Mouse (Mus musculus) megakaryocyte progenitor cell, adult 5-6 weeks (primary cell): Measurements from ENCODE around the gene Cdh13. TPM values are rescaled to one million over a fixed set of nuclear protein-coding genes. Genes with fewer than 3 reads are reported as not detected.
"Not testable (repeated sequence)": the region's sequence is repeated elsewhere in the genome, so short reads cannot be mapped to it uniquely, and the experiment has no call there.

Experiments
- ATAC-seq: replicated peaks from 2 replicates; pipeline ENCODE4 v1.8.0; 2016; ENCODE audit warnings: mild to moderate bottlenecking, moderate TSS enrichment, inconsistent platforms; ENCODE audit not compliant: poor library complexity
- total RNA-seq, 2 experiments: library from RNA; stranded (forward) in 1 of 2; stranded (reverse) in 1 of 2; fragments of 157-497, 149-512 nt in 1 of 2; fragments of 200-1000 nt in 1 of 2; gene quantifications; 2 replicates each; pipeline versions ENCODE4 v1.2.3 to v1.2.4; 2015 to 2017

Cdh13 gene
- total RNA-seq, 2 experiments from 2014 or later = not detected

DNA sequence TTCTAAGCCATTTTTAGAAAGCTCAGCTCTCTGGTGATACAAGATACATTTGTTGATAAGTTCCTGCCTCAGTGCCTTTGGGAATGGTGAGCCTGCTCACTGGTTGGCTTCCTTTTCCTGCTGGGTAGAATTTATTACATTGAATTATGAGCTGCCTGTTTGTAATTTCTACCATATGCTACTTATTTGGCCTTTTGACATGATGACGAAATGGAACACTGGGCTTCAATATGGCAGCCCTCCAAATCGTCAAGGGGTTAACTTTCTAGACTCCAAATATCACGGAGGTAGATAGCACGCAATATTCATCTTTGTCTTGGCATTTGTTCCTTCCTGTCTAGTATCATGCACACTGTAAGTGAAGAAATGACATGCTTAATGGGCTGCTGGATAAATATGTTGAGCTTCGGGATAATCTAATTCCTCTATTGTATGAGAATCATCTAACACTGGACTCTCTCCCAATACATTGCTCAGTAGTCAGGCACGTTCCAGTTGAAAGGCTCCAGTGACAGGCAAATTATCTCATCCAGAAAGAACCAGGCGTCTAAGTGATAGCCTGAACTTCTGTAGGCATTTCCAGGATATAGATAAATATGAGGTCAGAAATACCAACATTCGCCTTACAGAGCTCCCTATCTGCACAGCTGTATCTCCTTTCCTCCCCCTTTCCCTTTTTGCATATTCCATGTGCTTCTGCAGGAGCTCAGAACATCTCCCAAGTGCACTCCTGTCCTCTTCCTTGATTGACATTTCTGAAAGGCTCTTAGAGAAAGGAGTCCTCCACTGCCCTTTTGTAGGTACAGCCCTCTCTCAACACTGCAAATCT lies 378.7 kb downstream of the Cdh13 start:
- no peak for ATAC-seq

DNA sequence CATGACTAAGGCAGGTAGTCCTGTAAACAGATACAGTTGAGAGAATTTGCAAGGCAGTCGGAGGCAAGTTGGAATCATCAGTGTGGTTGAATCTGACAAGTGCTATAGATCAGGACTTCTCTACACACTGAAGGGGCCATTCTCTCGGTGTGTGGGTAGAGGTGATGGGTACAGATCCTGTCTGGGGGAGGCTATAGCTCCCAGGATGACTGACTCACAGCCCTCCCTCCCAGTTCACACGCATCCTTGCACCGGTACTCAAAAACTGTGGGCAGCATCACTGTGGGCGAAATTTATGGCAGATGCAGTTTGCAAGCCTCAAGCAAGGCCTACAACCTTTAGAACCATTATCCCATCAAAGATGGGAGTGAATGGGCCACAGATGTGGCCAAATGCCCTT lies 381.5 kb downstream of the Cdh13 start:
- no peak for ATAC-seq

DNA sequence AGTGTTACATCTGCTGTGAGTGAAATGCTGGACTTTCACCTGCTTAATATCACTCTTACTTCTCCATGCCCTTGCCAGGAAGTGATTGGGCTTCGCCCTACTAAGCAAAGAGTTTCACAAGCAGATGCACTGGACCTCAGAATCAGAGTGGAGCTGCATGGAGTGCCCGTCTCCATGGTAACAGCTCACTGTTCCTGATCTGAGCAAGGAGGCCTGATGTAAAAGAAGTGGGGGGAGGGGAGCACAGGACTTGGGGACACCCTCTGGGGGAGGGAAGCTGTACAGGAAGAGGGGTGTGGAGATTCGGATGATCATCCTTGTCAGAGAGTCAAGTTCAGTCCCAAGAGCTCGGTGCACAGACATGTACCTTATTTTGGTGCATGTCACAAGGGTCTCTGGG lies 384.2 kb downstream of the Cdh13 start:
- no peak for ATAC-seq

DNA sequence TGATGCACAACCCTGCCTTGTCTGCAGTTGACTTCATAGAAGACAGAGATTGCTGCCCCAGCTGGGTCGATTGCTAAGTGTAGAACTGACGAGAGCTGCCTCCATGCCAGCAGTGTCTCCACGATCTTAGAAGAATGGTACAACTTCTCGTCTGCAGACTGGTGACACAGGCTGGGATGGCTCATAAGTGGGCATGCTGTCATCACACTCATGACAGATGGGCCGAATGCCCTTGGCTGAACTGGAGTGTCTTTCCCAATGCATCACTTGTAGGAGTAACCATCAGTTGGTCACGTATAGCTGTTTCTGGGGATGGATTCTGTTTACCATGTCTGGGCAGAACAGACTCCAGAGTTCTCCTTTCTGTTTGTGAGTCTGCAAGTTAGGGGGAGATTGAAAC lies 392.7 kb downstream of the Cdh13 start:
- ATAC-seq = no peak

DNA sequence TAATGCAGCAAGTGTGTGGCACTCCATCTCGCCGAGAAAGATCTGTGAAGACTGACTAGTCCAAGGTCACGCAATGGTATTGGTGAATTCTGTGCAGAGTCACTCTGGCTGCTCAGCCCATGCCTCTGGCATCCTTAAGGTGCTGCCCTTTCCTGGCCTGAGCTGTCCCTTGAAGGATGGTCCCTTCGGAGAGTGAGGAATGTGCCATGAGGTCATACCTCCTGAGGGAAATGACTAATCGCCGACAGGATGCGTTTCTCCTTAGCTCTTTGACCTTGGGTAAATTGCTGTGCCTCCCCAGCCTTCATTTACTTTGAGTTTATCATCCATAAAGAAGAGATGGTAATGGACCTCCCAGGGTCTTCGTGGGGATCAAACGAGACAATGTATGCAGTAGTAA lies 395.8 kb downstream of the Cdh13 start:
- no peak for ATAC-seq

DNA sequence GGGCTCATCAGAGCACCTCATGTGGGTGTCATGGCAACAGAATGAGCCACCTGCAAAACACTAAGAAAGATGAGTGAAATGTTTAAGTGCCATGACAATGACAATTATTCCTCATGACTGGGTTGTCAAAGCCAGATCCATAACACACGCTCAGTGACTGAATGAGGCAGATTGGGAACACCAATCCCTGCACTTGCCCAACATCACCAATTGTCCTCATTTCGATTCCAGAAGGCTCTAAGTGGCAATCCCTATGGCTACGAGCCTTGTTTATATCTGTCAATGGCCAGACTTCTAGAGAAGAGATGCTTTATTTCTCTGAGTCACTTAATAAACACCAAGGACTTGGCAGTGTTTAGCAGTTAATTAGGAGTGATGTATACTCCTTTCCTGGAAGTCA lies 399.9 kb downstream of the Cdh13 start:
- no peak for ATAC-seq

DNA sequence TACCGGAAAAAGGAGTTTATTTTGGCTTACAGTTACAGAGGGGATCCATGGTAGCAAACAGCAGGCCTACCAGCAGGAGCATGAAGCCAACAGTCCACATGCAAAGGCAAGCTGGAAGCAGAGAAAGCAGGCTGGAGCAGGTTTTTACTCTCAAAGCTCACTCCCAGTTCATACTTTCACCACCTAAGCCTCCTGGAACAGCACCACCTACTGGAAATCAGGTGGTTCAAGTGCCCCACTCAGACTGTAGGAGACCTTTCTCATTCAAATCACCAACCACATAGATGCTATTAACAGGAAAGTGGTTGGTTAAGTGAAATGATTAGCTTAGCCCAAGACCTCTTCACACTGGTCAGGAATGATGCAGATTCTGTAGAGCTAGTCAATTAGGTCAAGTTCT lies 402.3 kb downstream of the Cdh13 start:
- no peak for ATAC-seq

DNA sequence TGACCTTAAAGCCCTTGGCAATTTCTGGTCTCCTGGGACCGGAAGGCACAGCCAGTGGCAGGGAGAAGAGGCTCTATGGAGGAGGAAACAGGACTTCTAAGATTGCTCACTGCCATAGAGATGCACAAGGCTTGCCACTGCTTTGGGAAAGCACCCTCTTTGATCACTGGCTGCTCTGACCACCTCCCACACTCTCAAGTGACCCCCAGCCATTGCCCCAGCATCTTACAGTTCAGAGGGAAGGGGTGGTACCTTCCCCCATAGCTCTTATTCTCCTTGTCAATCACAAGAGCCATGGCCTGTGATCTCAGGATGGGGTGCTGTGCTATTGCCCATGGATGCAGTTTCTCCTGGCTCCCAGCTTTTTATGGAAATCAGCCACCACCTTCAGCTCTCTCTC lies 406.3 kb downstream of the Cdh13 start:
- no peak for ATAC-seq

DNA sequence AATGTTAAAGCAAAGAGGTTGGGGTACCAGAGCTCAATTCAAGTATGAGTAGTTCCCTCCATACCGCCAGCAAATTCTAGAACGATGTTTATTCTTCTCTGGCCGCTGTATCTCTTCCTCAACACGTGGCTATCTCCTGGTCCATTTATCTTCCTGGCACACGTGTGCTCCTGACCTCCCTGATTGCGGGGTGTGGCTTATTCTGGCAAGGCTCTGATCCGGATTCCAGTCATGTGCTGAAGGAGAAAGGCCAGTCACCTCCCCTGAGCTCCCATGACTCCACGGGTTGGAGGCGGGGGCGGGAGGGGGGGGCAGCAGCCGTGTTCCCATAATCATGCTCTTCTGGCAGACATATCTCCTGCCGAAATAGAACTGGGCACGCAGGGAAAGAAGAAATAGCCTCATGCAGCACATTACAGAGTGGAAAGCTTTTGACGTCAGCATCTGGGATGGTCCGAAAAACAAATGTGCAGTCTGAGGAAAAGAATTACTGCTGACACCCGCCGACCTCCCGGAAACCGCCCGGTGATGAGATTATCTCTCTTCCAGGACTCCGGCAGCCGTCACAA lies 417.9 kb downstream of the Cdh13 start:
- ATAC-seq = no peak

DNA sequence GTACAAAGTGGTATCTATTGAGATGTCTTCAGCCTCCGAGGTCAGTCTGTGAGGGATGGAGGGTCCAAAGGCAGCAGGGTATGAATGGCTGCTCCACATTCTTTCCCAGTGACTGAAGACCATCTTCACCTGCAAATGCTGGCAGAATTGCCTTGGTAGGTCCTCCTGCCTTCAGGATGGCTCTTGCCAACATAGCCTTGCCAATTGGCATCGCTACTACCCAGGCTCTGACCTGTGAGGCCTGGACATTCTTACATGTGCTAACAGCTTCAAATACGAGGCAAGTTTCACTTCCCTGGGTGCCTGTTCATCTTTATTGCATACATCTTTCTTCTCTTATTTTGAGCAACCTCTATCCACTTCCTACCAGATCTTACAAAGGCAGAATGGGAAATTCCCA lies 425.8 kb downstream of the Cdh13 start:
- no peak for ATAC-seq

DNA sequence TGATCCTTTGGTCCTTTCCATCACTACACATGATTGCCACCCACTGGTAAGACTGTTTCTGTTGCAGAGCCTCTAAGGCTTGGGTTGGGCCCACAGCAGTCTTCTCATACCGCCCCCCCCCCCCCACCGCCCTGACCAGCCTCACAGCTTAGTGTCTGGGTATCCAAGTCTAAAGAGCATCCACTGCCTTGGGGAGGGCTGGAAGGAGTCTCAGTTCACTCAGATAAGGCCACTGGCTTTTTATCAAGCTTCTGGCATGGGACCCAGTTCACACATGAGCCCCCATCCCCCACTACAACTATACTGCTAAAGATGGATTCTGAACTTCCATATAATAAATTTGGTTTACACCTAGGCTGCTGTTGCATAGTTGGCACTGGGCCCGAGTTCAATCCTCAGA lies 428.1 kb downstream of the Cdh13 start:
- ATAC-seq = no peak

DNA sequence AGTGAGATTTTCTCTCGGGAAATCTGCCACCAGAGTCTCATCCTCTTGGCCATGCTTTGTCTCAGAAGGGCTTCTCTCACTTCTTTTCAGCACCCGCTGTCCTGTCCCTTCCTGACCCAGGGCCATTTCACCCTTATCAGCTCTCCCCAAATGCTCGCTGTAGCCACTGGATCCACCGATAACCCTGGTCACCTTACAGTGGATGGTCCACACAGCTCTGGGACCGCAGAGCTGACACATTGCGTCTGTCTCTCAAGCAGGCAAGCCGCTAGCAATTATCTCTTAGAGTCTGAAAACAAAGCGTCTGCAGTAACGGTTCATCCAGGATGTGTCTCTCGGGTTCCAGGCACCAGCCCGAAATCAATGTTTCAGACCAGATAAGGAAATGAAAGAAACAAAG lies 429.6 kb downstream of the Cdh13 start:
- no peak for ATAC-seq

DNA sequence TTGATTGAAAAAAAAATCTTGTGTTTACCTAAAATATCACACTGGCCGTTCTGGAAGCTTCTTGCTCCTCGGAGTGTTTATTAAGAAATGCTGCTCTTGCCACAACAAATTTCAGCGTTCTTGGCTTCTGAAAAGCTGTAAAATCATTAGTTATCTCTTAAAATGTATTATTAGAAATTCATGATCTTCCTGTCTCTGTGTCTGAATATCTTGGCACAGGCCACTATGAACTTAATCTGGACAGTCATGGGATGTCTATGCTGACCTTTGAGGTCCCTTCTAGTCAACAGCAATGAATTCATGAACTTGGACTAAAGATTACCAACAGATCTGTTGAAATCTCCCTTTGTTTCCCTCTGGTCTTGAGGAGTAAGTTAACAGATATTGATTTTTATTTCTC lies 430.1 kb downstream of the Cdh13 start:
- ATAC-seq = no peak

DNA sequence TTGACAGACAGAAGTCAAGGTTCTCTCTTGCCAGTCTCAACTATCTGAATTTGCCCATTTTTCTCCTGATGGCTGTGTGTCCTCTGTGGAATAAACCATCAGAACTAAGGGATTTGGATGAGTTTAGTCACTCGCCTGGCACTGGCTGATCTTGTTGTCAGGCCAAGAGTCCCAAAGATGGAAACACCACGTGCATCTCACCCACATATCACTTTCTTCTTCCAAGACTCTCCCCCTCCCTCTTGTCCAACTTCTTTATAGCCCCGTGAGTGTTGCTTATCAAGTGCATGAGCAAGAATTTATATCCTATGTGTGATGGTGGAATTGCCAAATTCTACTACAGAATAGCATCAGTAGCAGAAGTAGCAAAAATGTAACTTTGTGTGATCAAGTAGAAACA lies 439.4 kb downstream of the Cdh13 start:
- no peak for ATAC-seq

DNA sequence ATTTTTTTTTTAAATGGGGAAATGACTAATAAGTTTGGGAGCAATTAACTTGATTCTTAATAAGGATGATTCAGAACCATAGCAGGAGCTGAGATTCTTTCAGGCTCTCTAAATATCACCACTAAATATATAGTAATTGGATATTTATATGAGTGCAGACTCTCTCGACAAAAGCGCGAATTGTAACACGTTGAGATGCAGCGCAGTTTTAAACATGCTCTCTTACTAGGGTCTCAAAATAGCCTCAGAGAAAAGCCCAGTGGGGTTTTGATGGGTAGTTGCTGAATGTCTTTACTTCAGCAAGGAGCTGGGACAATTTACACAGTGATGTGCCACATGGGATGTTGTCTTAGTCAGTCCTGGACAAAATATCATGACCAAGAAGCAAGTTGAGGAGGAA lies 442.1 kb downstream of the Cdh13 start:
- no peak for ATAC-seq

DNA sequence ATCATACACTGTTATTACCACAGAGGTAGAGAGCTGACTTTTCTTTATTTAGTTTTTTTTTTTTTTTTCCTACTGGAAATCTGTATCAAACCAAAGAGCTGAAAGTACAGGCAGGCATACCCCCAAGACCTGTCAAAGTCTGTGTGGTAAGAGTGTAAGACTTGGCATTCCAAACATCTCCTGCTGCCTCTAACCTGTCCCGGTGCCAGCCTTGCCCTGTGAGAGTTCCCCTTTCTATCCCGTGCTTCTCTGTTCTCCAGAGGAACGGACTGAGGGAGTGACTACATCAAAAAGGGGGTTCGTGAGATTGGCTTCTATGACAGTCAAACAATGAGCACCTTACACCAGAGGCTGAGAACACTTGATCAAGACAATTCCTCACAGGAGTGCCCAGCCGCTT lies 458.2 kb downstream of the Cdh13 start:
- no peak for ATAC-seq

DNA sequence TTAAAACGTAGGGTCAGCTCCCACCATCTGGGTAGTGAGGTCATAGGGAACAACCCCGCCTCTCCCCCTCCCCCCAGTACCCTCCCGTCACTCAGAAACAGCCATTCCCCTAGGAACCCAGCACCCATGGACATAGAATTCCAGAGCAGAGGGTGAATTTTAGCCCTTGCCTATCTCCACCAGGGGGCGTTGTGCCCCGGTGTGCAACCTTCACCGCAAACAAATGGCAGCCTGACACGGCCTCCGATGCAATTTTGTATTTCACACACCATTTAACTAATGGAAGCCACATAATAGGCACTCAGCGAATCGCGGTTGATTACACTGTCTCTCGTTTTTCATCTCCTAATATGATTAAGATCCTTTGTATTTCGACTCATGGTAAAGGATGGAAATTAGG lies 461.5 kb downstream of the Cdh13 start:
- ATAC-seq = no peak

DNA sequence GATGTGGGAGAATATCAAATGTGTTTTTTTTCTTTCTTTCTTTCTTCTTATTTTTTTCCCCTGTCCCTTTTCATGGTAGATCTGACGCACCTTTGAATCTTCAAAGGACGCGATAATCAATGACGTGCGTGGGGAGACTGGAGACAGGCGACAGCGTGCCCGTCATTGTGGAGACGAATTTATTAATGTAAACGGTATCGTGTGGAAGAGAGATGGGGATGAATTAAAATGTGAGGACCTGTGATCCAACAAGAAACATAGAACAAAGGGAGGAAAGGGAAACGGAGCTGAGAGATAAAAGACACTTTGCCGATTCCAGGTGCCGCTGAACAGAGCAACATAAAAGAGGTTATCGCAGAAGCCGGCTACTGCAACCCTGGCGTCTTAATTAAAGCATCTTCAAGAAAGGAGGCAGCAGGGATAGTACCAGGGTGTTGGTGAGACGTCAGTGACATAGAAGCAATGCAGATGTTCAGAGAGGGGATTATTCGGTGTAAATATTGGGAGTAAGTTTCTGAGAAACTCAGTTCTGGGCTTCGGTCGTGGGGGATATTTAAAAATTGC lies 464.6 kb downstream of the Cdh13 start:
- no peak for ATAC-seq

DNA sequence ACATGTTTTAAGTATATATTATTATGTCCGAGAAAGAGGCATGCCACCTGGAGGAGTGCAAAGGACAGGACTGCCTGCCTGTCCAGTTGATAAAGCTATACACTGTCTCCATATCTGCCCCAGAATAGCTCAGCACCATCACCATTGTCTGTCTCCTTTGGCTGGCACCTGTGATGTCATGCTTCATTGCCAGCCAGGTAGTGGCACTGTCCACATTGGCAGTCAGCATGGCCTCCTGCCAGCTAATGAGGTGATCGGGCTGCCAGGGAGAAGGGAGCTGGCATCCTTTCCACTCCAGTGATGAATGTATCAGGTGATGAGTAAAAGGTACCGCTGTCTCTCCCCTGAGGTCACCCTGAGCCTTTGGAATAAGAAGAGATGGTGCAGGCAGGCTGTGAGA lies 465.7 kb downstream of the Cdh13 start:
- no peak for ATAC-seq

DNA sequence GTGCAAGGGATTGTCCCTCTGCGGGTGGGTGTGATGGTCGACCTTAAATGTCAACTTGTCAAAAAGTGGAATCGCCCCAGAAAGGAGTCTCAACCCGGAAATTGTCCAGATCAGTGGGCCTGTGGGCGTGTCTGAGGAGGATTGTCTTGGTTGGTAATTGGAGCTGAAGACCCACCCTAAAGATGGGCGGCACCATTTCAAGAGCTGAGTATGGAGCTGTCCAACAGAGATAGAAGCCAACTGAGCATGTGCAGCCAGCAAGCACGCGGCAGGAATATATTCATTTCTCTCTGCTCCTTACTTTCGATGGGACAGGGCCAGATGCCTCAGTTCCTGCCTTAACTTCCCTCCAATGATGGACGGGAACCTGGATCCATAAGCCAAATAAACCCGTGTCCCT lies 466.3 kb downstream of the Cdh13 start:
- ATAC-seq = no peak

DNA sequence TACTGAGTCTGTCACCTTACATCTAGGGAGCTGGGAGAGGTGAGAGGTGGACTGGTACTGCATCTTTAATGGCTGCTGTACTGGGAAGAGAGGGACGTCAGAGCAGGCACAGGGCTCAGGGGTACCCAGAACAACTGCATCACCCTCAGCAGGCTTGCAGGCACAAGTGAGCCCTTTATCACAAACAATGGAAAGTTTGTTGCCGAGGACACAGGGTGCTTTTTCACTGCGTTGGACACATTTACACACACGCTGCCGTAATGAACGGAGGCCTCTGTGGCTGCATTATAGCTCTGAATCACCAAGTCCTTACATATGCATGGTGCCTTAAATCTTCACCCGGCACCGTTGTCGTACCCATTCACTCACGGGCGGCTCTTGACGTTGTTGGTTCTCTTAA lies 470.2 kb downstream of the Cdh13 start:
- ATAC-seq = no peak

DNA sequence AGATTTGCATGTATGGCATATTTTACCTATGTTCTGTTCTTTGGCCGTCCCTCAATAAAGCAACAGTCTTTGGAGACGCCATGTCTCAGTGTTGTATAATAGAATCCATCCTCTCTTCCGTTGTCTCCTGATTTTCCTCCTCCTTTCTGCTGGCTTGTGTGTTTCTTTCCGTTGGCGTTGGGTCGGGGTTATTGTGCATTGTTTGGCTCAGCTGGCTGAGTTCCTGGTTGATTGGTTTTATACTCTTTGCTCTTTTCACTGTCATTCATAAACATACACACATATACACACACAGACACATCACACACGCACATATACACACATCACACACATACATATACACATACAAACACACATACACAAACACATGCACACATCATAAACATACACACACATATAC lies 470.6 kb downstream of the Cdh13 start:
- ATAC-seq = no peak

DNA sequence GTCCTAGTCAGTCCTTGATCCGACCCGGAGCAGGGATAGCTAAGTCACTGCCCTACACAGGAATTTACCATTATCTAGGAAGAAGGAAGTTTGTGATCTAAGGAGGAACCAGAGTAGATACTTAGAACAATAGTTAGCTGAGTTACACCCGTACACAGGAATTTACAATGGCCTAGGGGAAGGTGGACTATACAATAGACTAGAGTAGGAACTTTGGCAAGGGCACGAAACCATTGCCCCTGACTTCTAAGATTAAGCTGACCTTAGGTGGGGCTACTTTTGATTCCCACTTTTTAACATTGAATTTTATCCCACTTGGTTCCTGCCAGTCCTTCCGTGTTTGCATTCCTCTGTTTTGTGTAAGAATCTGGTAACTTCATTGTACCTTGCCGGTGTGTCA lies 494.0 kb downstream of the Cdh13 start:
- not testable (repeated sequence) for ATAC-seq
